Comparison of ENCODE assay signal across 22 mouse cellular contexts in the genomic region with DNA sequence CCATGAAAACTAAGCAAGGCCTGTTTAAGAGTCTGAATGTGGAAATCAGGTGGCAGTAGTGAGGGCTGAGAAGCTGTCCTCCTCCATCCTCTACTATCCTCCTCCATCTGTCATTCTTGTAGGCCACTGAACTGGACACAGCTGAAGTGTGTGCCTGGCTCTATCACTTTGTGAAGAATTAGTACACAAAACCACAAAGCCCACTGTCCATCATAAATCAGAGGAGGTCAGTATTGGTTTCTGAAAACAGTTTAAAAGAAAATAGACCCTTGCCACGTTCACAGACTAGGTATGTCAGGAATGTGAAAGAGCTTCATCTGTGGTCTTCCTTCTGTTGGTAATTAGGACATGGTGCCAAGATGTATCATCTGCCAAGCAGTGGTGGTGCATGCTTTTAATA.
A peak's percentile ranks its signal among the peaks of the same experiment; 100 is the strongest.
DNase-seq lines count a peak whose midpoint lies in the region; ATAC-seq lines count a peak whose summit lies in the region.
"Had no signal": no experiment of that assay in that cellular context is flagged by ENCODE, and none has a peak within 500 bp of the region (broad histone marks: within the 10 kb centered on the region; RNA-seq: fewer than 3 reads in every experiment).

No protein-coding gene starts in this region.

- no peak overlapping the region for H3K9ac ChIP-seq in midbrain, embryonic 11.5 days (ENCODE audit: low read length)
- no peak overlapping the region for H3K9ac ChIP-seq in midbrain, embryonic 16.5 days (ENCODE audit: low read depth, low read length)
- H3K9ac ChIP-seq: embryonic facial prominence, embryonic 12.5 days; forebrain, embryonic 13.5 days; forebrain, embryonic 15.5 days; forebrain, postnatal 0 days had no signal

- 70% methylated on average over 1 of the region's 1 CpGs for WGBS in midbrain, embryonic 11.5 days
- WGBS in midbrain, embryonic 16.5 days = 63% methylated on average over 1 of the region's 1 CpGs

- no peak overlapping the region for H3K4me2 ChIP-seq in midbrain, embryonic 11.5 days
- H3K4me2 ChIP-seq in midbrain, embryonic 16.5 days (ENCODE audit: low read length) = no peak overlapping the region
- H3K4me2 ChIP-seq: embryonic facial prominence, embryonic 12.5 days; forebrain, embryonic 13.5 days; forebrain, embryonic 15.5 days had no signal

- H3K36me3 ChIP-seq in midbrain, embryonic 11.5 days (ENCODE audit: control insufficient read depth, insufficient read depth, low read length) = no peaks in the 10 kb centered on the region
- H3K36me3 ChIP-seq in midbrain, embryonic 16.5 days (ENCODE audit: control insufficient read depth, insufficient read depth, low read length) = no peaks in the 10 kb centered on the region
- H3K36me3 ChIP-seq: embryonic facial prominence, embryonic 10.5 days; embryonic facial prominence, embryonic 12.5 days; forebrain, embryonic 15.5 days; G1E had no signal

- no peaks in the 10 kb centered on the region for H3K9me3 ChIP-seq in midbrain, embryonic 11.5 days (ENCODE audit: control insufficient read depth, low read length)
- H3K9me3 ChIP-seq in midbrain, embryonic 16.5 days (replicated peaks; ENCODE audit: control insufficient read depth, low read length, poor library complexity, severe bottlenecking) = no peaks in the 10 kb centered on the region; the same call in 1 of the 2 replicates
- H3K9me3 ChIP-seq: embryonic facial prominence, embryonic 10.5 days; forebrain, embryonic 13.5 days; forebrain, embryonic 15.5 days had no signal

- no peak overlapping the region for H3K27ac ChIP-seq in midbrain, embryonic 11.5 days (ENCODE audit: low read depth, low read length)
- H3K27ac ChIP-seq in midbrain, embryonic 16.5 days (ENCODE audit: low read length) = no peak overlapping the region
- H3K27ac ChIP-seq: embryonic facial prominence, embryonic 10.5 days; embryonic facial prominence, embryonic 12.5 days; forebrain, embryonic 13.5 days; forebrain, embryonic 15.5 days had no signal

- ATAC-seq in midbrain, embryonic 11.5 days (ENCODE audit: low FRiP score) = no peak
- no peak for ATAC-seq in midbrain, embryonic 16.5 days
- ATAC-seq: activated CD4-positive, CD25-positive, alpha-beta regulatory T cell, adult 4 months; CD4-positive, CD25-positive, alpha-beta regulatory T cell, adult 4 months; forebrain, embryonic 13.5 days; forebrain, embryonic 15.5 days; forebrain, postnatal 0 days had no signal

- H3K4me1 ChIP-seq in midbrain, embryonic 11.5 days (ENCODE audit: control insufficient read depth, insufficient read depth, low read length) = no peaks in the 10 kb centered on the region
- H3K4me1 ChIP-seq in midbrain, embryonic 16.5 days (ENCODE audit: control insufficient read depth, insufficient read depth, low read length) = no peaks in the 10 kb centered on the region
- H3K4me1 ChIP-seq: embryonic facial prominence, embryonic 10.5 days; embryonic facial prominence, embryonic 12.5 days; forebrain, embryonic 13.5 days; forebrain, embryonic 15.5 days had no signal

- no peak overlapping the region for H3K4me3 ChIP-seq in midbrain, embryonic 11.5 days (ENCODE audit: low read depth, low read length)
- no peak overlapping the region for H3K4me3 ChIP-seq in midbrain, embryonic 16.5 days (ENCODE audit: low read depth, low read length)
- H3K4me3 ChIP-seq: embryonic facial prominence, embryonic 10.5 days; embryonic facial prominence, embryonic 12.5 days; forebrain, embryonic 13.5 days; forebrain, embryonic 15.5 days had no signal

- DNase-seq in midbrain, embryonic 11.5 days (ENCODE audit: low spot score, missing footprints) = peak; percentile 73
- DNase-seq in Muller cell, postnatal 12 days (ENCODE audit: inconsistent ontology term) = peak; percentile 29
- no peak for DNase-seq in adrenal gland, postnatal 25 days
- DNase-seq in neural tube, embryonic 10.5 days (ENCODE audit: extremely low spot score, low spot score) = no peak
- DNase-seq: adrenal gland, adult 8-10 months; adrenal gland, postnatal 14 days; B cell, adult 2 months; cerebellum, adult 11 months; cerebellum, adult 18-20 months; cerebellum, adult 8-10 months; cerebellum, postnatal 10 days; cerebellum, postnatal 25 days; forebrain, postnatal 0 days had no signal

- H3K27me3 ChIP-seq in midbrain, embryonic 11.5 days (ENCODE audit: control insufficient read depth, insufficient read depth, low read length) = no peaks in the 10 kb centered on the region
- H3K27me3 ChIP-seq in midbrain, embryonic 16.5 days (ENCODE audit: control insufficient read depth, insufficient read depth, low read depth, low read length) = no peaks in the 10 kb centered on the region
- H3K27me3 ChIP-seq: CH12.LX; embryonic facial prominence, embryonic 12.5 days; forebrain, embryonic 13.5 days; forebrain, embryonic 15.5 days had no signal

Comparison
In these comparisons a context has a peak if more than half of its experiments do, and no peak if none do; other contexts are left out.
1. DNase-seq: peak in midbrain, embryonic 11.5 days (single experiment) and Muller cell, postnatal 12 days (single experiment); none in adrenal gland, postnatal 25 days (single experiment) and neural tube, embryonic 10.5 days (single experiment).